Mouse (Mus musculus): ENCODE data around the gene Prickle4.

DNA sequence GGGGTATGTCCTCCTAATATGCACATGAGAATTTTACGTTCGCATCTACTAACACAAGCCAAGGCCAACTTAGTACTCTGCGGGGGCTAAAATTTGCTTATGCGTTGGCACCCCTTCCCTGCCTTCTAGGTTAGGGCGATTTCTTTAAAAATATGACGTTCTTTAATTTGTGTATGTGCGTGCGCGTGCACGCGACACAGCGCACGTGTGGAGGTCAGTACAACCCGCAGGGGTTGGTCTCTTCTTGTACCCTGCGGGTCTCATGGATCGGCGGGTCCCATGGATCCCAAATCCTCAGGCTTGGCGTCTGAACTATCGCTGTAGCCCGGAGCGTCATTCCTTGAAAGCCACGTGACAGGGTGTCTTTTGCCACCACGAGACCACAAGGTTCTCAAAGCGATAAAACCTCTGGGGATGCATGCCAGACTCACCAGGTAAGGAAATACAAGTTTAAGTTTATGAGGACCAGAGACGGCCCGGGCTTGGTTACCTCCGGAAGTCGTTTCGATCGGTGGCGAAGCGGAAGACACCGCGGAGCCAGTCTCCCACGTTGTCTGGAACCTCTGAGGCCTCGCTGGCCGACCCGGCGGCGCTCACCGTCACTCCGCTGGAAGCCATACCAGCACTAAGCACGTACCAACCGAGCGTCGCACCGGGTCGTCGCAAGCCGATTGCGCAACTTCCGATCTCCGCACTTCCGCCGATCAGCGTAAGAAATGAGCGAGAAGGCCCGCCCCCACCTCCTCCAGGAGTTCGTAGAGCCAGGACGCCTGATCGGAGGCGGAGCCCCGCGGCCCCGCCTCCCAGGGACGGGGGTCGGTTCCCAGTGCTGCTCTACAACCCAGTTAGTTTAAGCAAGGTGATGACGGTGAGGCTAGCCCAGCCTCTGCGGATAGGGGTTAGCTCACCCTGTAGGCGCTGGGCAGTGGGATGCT lies 6.9 kb downstream of the Prickle4 start:
- TF ChIP-seq POLR2A (IDR thresholded peaks at IDR 0.05; ENCODE audit: borderline replicate concordance, low read depth, low read length) (no peak), CTCF (IDR thresholded peaks at IDR 0.05; ENCODE audit: low read depth, low read length) (no peak)
